Mouse (Mus musculus) heart, embryonic 12.5 days (tissue): ENCODE data around the gene Mpg. TPM values are rescaled to one million over a fixed set of nuclear protein-coding genes. Genes with fewer than 3 reads are reported as not detected.

Experiments
- ATAC-seq: fragments of 200-750 bp; cut with Nextera tagmentation; 2 replicates; pipeline ENCODE4 v1.8.0; 2017; ENCODE audit warnings: moderate TSS enrichment, moderate library complexity; ENCODE audit not compliant: insufficient number of reproducible peaks, low FRiP score
- H3K27ac ChIP-seq: fragments of 300-500 bp; sonication (generic); 2 replicates; pipeline ENCODE4 v1.5.1; 2016; ENCODE audit warnings: mild to moderate bottlenecking, moderate library complexity; ENCODE audit not compliant: poor library complexity, severe bottlenecking
- H3K27me3 ChIP-seq: fragments of 300-500 bp; sonication (generic); replicated peaks from 2 replicates; pipeline ENCODE4 v1.6.1; 2016; ENCODE audit warnings: mild to moderate bottlenecking, moderate library complexity
- H3K36me3 ChIP-seq: fragments of 300-500 bp; sonication (generic); 2 replicates; pipeline ENCODE4 v1.6.1; 2016; ENCODE audit warnings: mild to moderate bottlenecking, moderate library complexity
- H3K4me1 ChIP-seq: fragments of 300-500 bp; sonication (generic); replicated peaks from 2 replicates; pipeline ENCODE4 v1.6.1; 2016; ENCODE audit warnings: mild to moderate bottlenecking
- H3K4me2 ChIP-seq: fragments of 300-500 bp; sonication (generic); 2 replicates; pipeline ENCODE4 v1.6.1; 2016; ENCODE audit warnings: mild to moderate bottlenecking, moderate library complexity
- H3K4me3 ChIP-seq: fragments of 300-500 bp; sonication (generic); 2 replicates; pipeline ENCODE4 v1.5.1; 2016; ENCODE audit warnings: mild to moderate bottlenecking
- H3K9ac ChIP-seq: fragments of 300-500 bp; sonication (generic); 2 replicates; pipeline ENCODE4 v1.6.1; 2016; ENCODE audit warnings: mild to moderate bottlenecking, moderate library complexity
- H3K9me3 ChIP-seq: fragments of 300-500 bp; sonication (generic); replicated peaks from 2 replicates; pipeline ENCODE4 v1.6.1; 2016; ENCODE audit warnings: mild to moderate bottlenecking, moderate library complexity
- WGBS: fragments of 180-500 bp; shearing (Covaris S2); methylation state at CpG from one replicate; pipeline ENCODE4 v1.1.7; 2016; 5-methylcytosine and 5-hydroxymethylcytosine counted together
- polyA plus RNA-seq: library from polyadenylated mRNA; unstranded; fragments of >200 nt; fragmentation: Nextera tagmentation; extraction: Ambion mirVana; gene quantifications from 2 replicates; pipeline ENCODE4 v1.2.1, GENCODE M21; 2016

Gene Mpg
- polyA plus RNA-seq, 1 experiment from 2014 or later, result 19.1 TPM

DNA sequence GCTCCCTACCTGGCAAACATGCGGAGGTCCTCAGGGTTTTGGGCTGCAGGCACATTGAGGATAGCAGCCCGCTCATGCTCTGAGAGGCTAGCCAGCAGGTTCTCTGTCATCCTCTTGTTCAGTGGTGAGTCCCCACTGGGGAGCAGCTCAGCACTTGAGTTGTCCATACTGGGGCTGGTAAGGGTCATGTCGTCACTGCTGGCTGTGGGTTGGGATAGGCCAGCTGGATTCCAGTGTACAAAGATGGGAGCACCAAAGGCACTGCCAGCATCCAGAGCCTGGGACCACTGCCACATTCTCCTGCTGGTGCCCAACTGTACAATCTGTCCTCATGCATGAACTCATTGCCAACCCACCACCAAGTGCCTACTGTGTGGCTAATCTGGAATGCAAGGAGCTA is 7.6 kb downstream of the Mpg start:
- WGBS, result 87% methylated on average over 3 of the region's 3 CpGs
- Histone ChIP-seq H3K4me1 (peaks cover 17% of the 10 kb centered on the region; the same call in 1 of the 2 replicates), H3K9ac (no peak overlapping the region), H3K27me3 (no peaks in the 10 kb centered on the region), H3K4me2 (no peak overlapping the region), H3K27ac (no peak overlapping the region), H3K4me3 (no peak overlapping the region), H3K9me3 (no peaks in the 10 kb centered on the region), H3K36me3 (peaks cover 68% of the 10 kb centered on the region)
- ATAC-seq, result no peak

DNA sequence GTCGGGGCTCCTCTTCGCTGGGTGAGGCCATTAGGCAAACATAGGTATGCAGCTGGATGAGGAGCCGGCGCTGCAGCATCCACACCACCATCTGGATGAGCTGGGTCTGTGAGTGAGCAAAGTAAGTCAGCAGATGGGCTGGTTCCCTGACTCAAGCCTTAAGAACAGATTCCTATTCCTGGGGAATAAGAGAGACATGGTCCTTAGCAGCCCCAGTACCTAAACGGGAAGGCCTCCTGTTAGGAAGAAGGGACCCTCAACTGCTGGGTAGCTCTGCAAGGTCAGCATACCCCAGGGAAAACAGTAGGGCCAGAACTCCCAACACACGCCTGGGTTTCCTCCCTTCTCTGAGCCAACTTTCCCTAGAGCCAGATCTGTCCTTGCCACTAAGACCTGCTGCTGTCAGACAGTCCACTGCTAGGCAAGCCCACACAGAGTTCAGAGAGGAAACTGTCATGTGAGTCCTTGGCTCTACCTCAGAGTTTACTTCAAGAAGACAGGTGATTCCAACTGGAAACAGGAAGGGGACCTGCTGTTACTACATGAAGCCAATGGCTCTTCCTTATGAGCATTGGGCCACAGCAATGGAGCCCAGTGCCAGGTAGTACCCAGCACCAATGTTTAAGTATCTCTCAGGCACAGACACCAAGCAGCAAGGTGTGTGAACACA is 8.6 kb downstream of the Mpg start:
- no peaks in the 10 kb centered on the region for H3K27me3 ChIP-seq

DNA sequence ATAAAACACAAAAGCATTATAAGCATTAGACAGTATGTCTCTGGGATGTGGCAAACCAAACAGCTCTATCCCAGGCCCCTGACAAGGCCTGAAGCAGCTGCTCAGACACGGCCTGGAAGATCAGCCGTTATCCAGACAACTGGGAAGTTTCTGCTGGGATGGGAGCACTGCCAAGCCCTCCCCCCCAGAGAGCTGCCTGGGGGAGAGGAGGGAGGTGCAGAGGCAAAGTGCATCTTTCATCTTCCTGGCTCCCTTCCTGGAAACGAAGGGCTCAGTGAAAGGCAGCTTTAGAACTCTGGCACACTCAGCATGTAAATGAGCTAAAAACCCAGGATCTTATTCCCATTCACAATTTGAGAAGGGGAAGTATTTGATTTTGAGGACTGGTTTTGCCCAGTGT is 9.3 kb downstream of the Mpg start:
- Histone ChIP-seq H3K4me3 (no peak overlapping the region), H3K27me3 (no peaks in the 10 kb centered on the region), H3K4me2 (no peak overlapping the region), H3K27ac (no peak overlapping the region), H3K4me1 (peaks cover 17% of the 10 kb centered on the region; the same call in 1 of the 2 replicates), H3K36me3 (peaks cover 65% of the 10 kb centered on the region), H3K9me3 (no peaks in the 10 kb centered on the region), H3K9ac (no peak overlapping the region)
- no peak for ATAC-seq
- WGBS, result 48% methylated on average over 3 of the region's 3 CpGs

More for the DNA sequence above, 8.6 kb downstream of the Mpg start:
- ATAC-seq, result no peak
- Histone ChIP-seq H3K9ac (0 out of 2 replicates have a peak overlapping the region, but pooled peaks have one; percentile 5), H3K36me3 (peaks cover 65% of the 10 kb centered on the region), H3K4me2 (no peak overlapping the region), H3K4me3 (no peak overlapping the region), H3K9me3 (no peaks in the 10 kb centered on the region), H3K4me1 (peaks cover 17% of the 10 kb centered on the region; the same call in 1 of the 2 replicates), H3K27ac (no peak overlapping the region)
- WGBS, result 87% methylated on average over 6 of the region's 6 CpGs

DNA sequence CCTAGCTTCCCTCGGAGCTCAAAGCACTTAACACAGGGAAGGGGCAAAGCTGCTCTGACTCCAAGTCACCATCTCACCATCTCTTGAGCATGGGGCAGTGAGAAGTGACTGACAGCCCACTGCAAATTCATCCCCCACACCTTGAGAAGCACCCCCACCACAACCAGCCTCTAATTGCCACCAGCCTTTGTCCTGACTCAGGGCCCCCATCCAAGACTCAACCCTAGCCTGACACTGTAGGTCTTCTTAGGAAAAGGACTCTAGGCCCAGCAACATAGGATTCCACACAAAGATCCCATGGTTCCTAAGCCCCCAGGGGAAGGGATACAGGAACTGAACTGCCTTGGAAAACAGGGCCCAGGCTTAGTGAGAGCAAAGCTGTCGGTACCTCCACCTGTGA is 9.8 kb downstream of the Mpg start:
- H3K27ac ChIP-seq, result no peak overlapping the region
- H3K4me2 ChIP-seq, result no peak overlapping the region
- peaks cover 17% of the 10 kb centered on the region; the same call in 1 of the 2 replicates for H3K4me1 ChIP-seq
- ATAC-seq, result no peak
- no peak overlapping the region for H3K9ac ChIP-seq
- 66% methylated on average over 2 of the region's 2 CpGs for WGBS
- H3K27me3 ChIP-seq, result no peaks in the 10 kb centered on the region
- H3K36me3 ChIP-seq, result peaks cover 65% of the 10 kb centered on the region
- H3K4me3 ChIP-seq, result no peak overlapping the region
- H3K9me3 ChIP-seq, result no peaks in the 10 kb centered on the region

GRCm38 (mm10) chr11:32236712-32237410 is 10.6 kb downstream of the Mpg start:
- Histone ChIP-seq H3K9ac (no peak overlapping the region), H3K4me1 (peaks cover 17% of the 10 kb centered on the region; the same call in 1 of the 2 replicates), H3K27me3 (no peaks in the 10 kb centered on the region), H3K4me3 (no peak overlapping the region), H3K9me3 (no peaks in the 10 kb centered on the region), H3K36me3 (peaks cover 65% of the 10 kb centered on the region), H3K4me2 (no peak overlapping the region), H3K27ac (no peak overlapping the region)
- no peak for ATAC-seq
- WGBS, result 66% methylated on average over 9 of the region's 9 CpGs

GRCm38 (mm10) chr11:32237411-32237795 is 11.1 kb downstream of the Mpg start:
- WGBS, result 84% methylated on average over 3 of the region's 3 CpGs
- H3K27ac ChIP-seq, result no peak overlapping the region
- H3K4me3 ChIP-seq, result no peak overlapping the region
- H3K36me3 ChIP-seq, result peaks cover 63% of the 10 kb centered on the region
- no peaks in the 10 kb centered on the region for H3K27me3 ChIP-seq
- H3K9me3 ChIP-seq, result no peaks in the 10 kb centered on the region
- H3K4me2 ChIP-seq, result no peak overlapping the region
- no peak for ATAC-seq
- H3K9ac ChIP-seq, result no peak overlapping the region
- H3K4me1 ChIP-seq, result peaks cover 17% of the 10 kb centered on the region; the same call in 1 of the 2 replicates

- Histone ChIP-seq H3K4me3 (no peak overlapping the region), H3K27me3 (no peaks in the 10 kb centered on the region), H3K27ac (no peak overlapping the region), H3K4me2 (no peak overlapping the region), H3K9ac (no peak overlapping the region), H3K4me1 (peaks cover 22% of the 10 kb centered on the region), H3K9me3 (no peaks in the 10 kb centered on the region), H3K36me3 (peaks cover 57% of the 10 kb centered on the region)
- 68% methylated on average over 5 of the region's 5 CpGs for WGBS
- peak; percentile 66 for ATAC-seq
These were observed 12.0 kb downstream of the Mpg start for GRCm38 (mm10) chr11:32238093-32238860.

- H3K9ac ChIP-seq, result no peak overlapping the region
- no peak overlapping the region for H3K4me2 ChIP-seq
- peaks cover 54% of the 10 kb centered on the region for H3K36me3 ChIP-seq
- no peaks in the 10 kb centered on the region for H3K9me3 ChIP-seq
- no peaks in the 10 kb centered on the region for H3K27me3 ChIP-seq
- no peak overlapping the region for H3K4me3 ChIP-seq
- H3K27ac ChIP-seq, result no peak overlapping the region
- peaks cover 23% of the 10 kb centered on the region for H3K4me1 ChIP-seq
- no peak for ATAC-seq
These were observed 15.1 kb downstream of the Mpg start for GRCm38 (mm10) chr11:32241391-32241790.

DNA sequence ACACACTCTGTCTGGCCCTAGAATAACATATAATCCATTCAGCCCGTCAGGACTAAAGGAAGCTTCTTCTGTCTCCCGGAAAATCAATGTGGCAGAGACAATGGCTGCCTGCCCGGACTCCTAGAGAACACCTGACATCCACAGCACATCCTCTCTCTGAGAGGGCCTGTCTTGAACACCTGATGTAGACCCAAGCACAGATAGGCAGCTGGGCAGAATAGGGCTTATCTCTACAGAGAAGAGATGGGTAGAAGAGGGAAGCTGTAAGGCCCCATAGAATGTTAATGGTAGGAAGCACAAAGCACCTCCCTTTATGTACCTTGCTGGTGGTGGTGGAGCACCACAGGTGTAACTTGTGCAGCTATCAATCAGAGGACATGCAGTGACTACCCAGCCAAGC is 15.9 kb downstream of the Mpg start:
- Histone ChIP-seq H3K9ac (no peak overlapping the region), H3K36me3 (peaks cover 53% of the 10 kb centered on the region), H3K4me1 (peaks cover 22% of the 10 kb centered on the region), H3K4me3 (no peak overlapping the region), H3K27me3 (no peaks in the 10 kb centered on the region), H3K4me2 (no peak overlapping the region), H3K9me3 (no peaks in the 10 kb centered on the region), H3K27ac (no peak overlapping the region; the same call in 1 of the 2 replicates)
- 0 out of 2 replicates have a peak, but pooled peaks have one; percentile 26 for ATAC-seq
- WGBS, result 85% methylated on average over 3 of the region's 3 CpGs

DNA sequence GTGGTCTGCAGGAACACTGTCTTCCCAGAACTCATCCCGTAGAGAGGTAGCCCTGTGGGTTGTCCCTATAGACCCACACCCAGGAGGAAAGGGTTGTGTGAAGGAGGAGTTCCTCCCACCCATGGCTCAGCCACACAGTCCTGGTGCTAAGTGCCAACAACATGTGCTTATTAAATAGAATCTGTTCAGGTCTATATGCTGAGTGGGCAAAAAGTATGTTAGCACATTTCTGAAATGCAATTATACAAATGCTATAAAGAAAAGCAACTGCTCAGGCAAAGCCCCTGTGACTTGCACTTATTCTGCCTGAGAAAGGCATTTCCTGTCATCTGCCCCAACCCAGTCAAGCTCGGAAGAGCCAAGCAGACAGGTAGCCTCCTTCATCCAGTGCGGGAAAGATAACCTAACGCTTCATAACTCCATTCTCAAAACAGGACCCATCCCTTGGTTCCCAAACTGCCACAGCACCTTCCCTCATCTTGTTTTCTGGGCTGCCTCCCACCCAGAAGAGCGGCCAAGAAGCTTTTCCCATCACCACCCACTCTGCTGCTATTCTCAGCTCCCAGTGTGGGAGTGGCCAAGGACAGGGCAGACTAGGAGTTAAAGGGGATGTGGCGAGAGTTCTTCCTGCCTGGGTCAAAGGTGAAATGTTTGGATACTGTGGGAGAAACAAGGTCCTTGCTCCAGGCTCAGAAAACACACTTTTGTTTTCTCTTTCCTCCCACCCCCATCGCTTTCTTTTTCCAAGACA is 17.1 kb downstream of the Mpg start:
- H3K9me3 ChIP-seq, result no peaks in the 10 kb centered on the region
- H3K36me3 ChIP-seq, result peaks cover 63% of the 10 kb centered on the region
- peak overlapping the region; percentile 0; the same call in 1 of the 2 replicates for H3K4me2 ChIP-seq
- no peaks in the 10 kb centered on the region for H3K27me3 ChIP-seq
- peaks cover 19% of the 10 kb centered on the region for H3K4me1 ChIP-seq
- 0 out of 2 replicates have a peak, but pooled peaks have one; percentile 44 for ATAC-seq
- no peak overlapping the region for H3K9ac ChIP-seq
- H3K27ac ChIP-seq, result peak overlapping the region; percentile 66; the same call in 1 of the 2 replicates
- no peak overlapping the region for H3K4me3 ChIP-seq
- 53% methylated on average over 7 of the region's 7 CpGs for WGBS
